Mouse (Mus musculus) small intestine, adult 2 months (tissue): Measurements from ENCODE around the gene Lrrc29.

Experiments
- CTCF ChIP-seq: fragments of 200-500 bp; IDR thresholded peaks from 2 replicates; pipeline ENCODE4 v1.5.1; 2012; ENCODE audit warnings: low read depth, mild to moderate bottlenecking, control low read depth, inconsistent platforms, low read length, moderate library complexity, mixed read lengths; ENCODE audit not compliant: insufficient replicate concordance, insufficient read length; ENCODE audit errors: extremely low read depth
- POLR2A ChIP-seq: fragments of 200-500 bp; IDR thresholded peaks from 2 replicates; pipeline ENCODE4 v1.6.1; 2012; ENCODE audit warnings: low read depth, mild to moderate bottlenecking, control low read depth, inconsistent platforms, low read length, moderate library complexity

DNA sequence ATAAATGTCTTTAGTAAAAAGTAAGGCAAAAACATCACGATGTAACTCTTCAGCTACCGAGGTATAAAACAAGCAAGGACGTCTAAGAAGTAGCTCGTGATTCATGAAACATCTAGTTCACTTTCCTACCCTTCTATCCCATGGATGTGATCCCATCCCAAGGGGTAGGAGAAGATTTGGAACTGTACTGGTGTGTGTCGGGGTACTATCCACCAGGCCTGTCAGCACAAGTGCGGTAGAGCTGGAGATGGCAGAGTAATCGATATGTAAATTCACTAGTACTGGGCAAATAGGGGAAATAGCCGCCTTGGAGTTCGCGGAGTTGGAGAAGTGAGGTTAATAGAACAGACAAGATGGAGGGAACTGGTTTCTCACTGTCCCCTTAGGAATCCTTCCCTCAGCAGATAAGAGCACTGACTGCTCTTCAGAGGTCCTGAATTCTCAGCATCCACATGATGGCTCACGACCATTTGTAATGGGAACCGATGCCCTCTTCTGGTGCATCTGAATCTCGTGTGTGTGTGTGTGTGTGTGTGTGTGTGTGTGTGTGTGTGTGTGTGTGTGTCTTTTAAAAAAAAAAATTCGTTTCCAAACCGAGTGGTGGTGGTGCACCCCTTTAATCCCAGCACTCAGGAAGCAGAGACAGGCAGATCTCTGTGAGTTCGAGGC lies 62.7 kb downstream of the Lrrc29 start:
- TF ChIP-seq CTCF, result no peak
- no peak for TF ChIP-seq POLR2A
